Mouse (Mus musculus) megakaryocyte, embryonic 14.5 days (primary cell): ENCODE results near the gene Nudt8.

Source experiments
- FLI1 ChIP-seq: IDR thresholded peaks from 2 replicates; pipeline ENCODE4 v1.6.1; 2012; ENCODE audit warnings: low read length, inconsistent platforms, mixed read lengths
- GATA1 ChIP-seq: IDR thresholded peaks from 3 replicates; pipeline ENCODE4 v1.6.1; 2012; ENCODE audit warnings: mixed read lengths, low read length, inconsistent platforms, borderline replicate concordance

DNA sequence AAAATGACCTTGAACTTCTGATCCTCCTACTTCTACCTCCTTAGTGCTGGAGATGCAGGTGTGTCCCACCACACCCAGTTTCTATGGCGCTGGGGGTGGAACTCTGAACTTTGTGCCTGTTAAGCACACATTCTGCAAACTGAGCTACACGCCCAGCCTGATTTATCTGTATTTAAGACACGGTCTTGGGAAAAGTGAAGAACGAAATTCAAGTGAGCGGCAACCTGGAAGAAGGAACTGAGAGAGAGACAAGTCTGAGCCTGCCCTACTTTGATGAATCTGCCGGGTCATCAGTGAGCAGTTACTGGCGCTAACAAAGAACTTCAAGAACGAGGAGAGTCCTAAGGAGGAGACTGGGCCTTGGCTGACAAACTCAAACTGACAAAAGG lies 46.5 kb downstream of the Nudt8 start:
- TF ChIP-seq FLI1 = no peak
- TF ChIP-seq GATA1 = no peak
